Mouse (Mus musculus) liver, adult 2 months (tissue): ENCODE data around the gene Sult6b1.

Experiments
- CTCF ChIP-seq: fragments of 200-500 bp; IDR thresholded peaks from 2 replicates; pipeline ENCODE4 v1.5.1; 2011; ENCODE audit warnings: low read depth, low read length, control low read depth
- POLR2A ChIP-seq: fragments of 200-500 bp; IDR thresholded peaks from 2 replicates; pipeline ENCODE4 v1.6.1; 2011; ENCODE audit warnings: low read length, control low read depth; ENCODE audit not compliant: insufficient read depth; ENCODE audit errors: extremely low read depth

- TF ChIP-seq CTCF (no peak), POLR2A (no peak)
These were observed 6.1 kb upstream of the Sult6b1 start for GRCm38 (mm10) chr17:78912861-78913281.
